Mouse (Mus musculus) CD4-positive, CD25-positive, alpha-beta regulatory T cell, adult 4 months (primary cell): ENCODE measurements around the gene Olfr109. TPM values are rescaled to one million over a fixed set of nuclear protein-coding genes. Genes with fewer than 3 reads are reported as not detected.

ENCODE experiments used
- ATAC-seq: one replicate; pipeline ENCODE4 v1.8.0; 2017
- polyA plus RNA-seq, 2 experiments: library from polyadenylated mRNA; unstranded; fragments of 100-300 nt; shearing (Covaris generic); gene quantifications; one replicate each; pipeline ENCODE4 v1.2.1; 2017

Gene Olfr109
- polyA plus RNA-seq = not detected

GRCm38 (mm10) chr17:37458616-37459015 lies at the start of gene Olfr109:
Gene Olfr109, plus strand, starts transcription at chr17:37458916.
- no peak for ATAC-seq

- ATAC-seq = no peak
Observed at GRCm38 (mm10) chr17:37413380-37413779, 45.3 kb upstream of the Olfr109 start.

GRCm38 (mm10) chr17:37445180-37445579 lies 13.5 kb upstream of the Olfr109 start, which contains the start of gene Olfr108:
Gene Olfr108, plus strand, starts transcription at chr17:37445480.
- no peak for ATAC-seq

GRCm38 (mm10) chr17:37483452-37483851 lies 24.7 kb downstream of the Olfr109 start, which contains the start of gene H2-M2:
Gene H2-M2, minus strand, starts transcription at chr17:37483552.
- no peak for ATAC-seq

- no peak for ATAC-seq
Observed at GRCm38 (mm10) chr17:37491930-37492518, 33.3 kb downstream of the Olfr109 start, which contains the start of gene Olfr110. Gene Olfr110, plus strand, starts transcription at chr17:37492468.

- ATAC-seq = no peak
Observed at GRCm38 (mm10) chr17:37507730-37508129, 49.0 kb downstream of the Olfr109 start, which contains the start of gene Olfr111. Gene Olfr111, plus strand, starts transcription at chr17:37508030.

Other genes starting within 250 kb of the Olfr109 start
- not detected for gene Olfr95, start 245.8 kb upstream of the Olfr109 start, polyA plus RNA-seq
- gene Olfr96, start 238.8 kb upstream of the Olfr109 start, polyA plus RNA-seq = not detected
- gene Olfr97, start 221.6 kb upstream of the Olfr109 start, polyA plus RNA-seq = not detected
- not detected for gene Olfr98, start 195.2 kb upstream of the Olfr109 start, polyA plus RNA-seq
- 100 to 1,000 TPM; 131 to 144 TPM for gene H2-M3, start 188.7 kb upstream of the Olfr109 start, polyA plus RNA-seq
- gene Olfr99, start 175.5 kb upstream of the Olfr109 start, polyA plus RNA-seq = 1 to 10 TPM; 4.3 to 5.5 TPM
- under 1 TPM; 0.22 to 0.25 TPM for gene Olfr101, start 154.6 kb upstream of the Olfr109 start, polyA plus RNA-seq
- gene Olfr102, start 141.9 kb upstream of the Olfr109 start, polyA plus RNA-seq = not detected
- gene Olfr103, start 119.2 kb upstream of the Olfr109 start, polyA plus RNA-seq = not detected
- gene Olfr104-ps, start 99.3 kb upstream of the Olfr109 start, polyA plus RNA-seq = not detected
- gene Olfr105-ps, start 79.9 kb upstream of the Olfr109 start, polyA plus RNA-seq = not detected
- gene Olfr106-ps, start 68.5 kb upstream of the Olfr109 start, polyA plus RNA-seq = not detected
- gene Olfr107, start 59.7 kb upstream of the Olfr109 start, polyA plus RNA-seq = under 1 TPM in 1 of 2 experiments, not detected in 1; 0.11 TPM
- not detected for gene Olfr108, start 13.4 kb upstream of the Olfr109 start, polyA plus RNA-seq
- not detected for gene H2-M2, start 24.6 kb downstream of the Olfr109 start, polyA plus RNA-seq
- gene Olfr110, start 33.6 kb downstream of the Olfr109 start, polyA plus RNA-seq = not detected
- gene Olfr111, start 49.1 kb downstream of the Olfr109 start, polyA plus RNA-seq = not detected
- not detected for gene Olfr112, start 110.5 kb downstream of the Olfr109 start, polyA plus RNA-seq
- not detected for gene Olfr113, start 118.7 kb downstream of the Olfr109 start, polyA plus RNA-seq
- not detected for gene Olfr114, start 133.8 kb downstream of the Olfr109 start, polyA plus RNA-seq
- not detected for gene Olfr115, start 168.2 kb downstream of the Olfr109 start, polyA plus RNA-seq
- gene Olfr116, start 168.3 kb downstream of the Olfr109 start, polyA plus RNA-seq = not detected
- gene Olfr117, start 204.9 kb downstream of the Olfr109 start, polyA plus RNA-seq = not detected
- under 1 TPM in 1 of 2 experiments, not detected in 1; 0.30 TPM for gene Olfr118, start 208.1 kb downstream of the Olfr109 start, polyA plus RNA-seq
- not detected for gene Olfr119, start 237.6 kb downstream of the Olfr109 start, polyA plus RNA-seq